Mouse (Mus musculus) forebrain, embryonic 16.5 days (tissue): Measurements from ENCODE around the gene Bnc2. TPM values are rescaled to one million over a fixed set of nuclear protein-coding genes. Genes with fewer than 3 reads are reported as not detected.

Experiments used
- ATAC-seq: fragments of 200-750 bp; cut with Nextera tagmentation; 2 replicates; pipeline ENCODE4 v1.8.0; 2017; ENCODE audit warnings: mild to moderate bottlenecking, moderate library complexity
- H3K27ac ChIP-seq: fragments of 300-500 bp; sonication (generic); 2 replicates; pipeline ENCODE4 v1.5.1; 2014; ENCODE audit warnings: low read length, control low read depth
- H3K27me3 ChIP-seq: fragments of 300-500 bp; sonication (generic); replicated peaks from 2 replicates; pipeline ENCODE4 v1.6.1; 2014; ENCODE audit warnings: low read length; ENCODE audit not compliant: control insufficient read depth, insufficient read depth
- H3K36me3 ChIP-seq: fragments of 300-500 bp; sonication (generic); 2 replicates; pipeline ENCODE4 v1.6.1; 2014; ENCODE audit not compliant: control insufficient read depth, insufficient read depth
- H3K4me1 ChIP-seq: fragments of 300-500 bp; sonication (generic); replicated peaks from 2 replicates; pipeline ENCODE4 v1.6.1; 2014; ENCODE audit warnings: low read length; ENCODE audit not compliant: control insufficient read depth, insufficient read depth
- H3K4me2 ChIP-seq: fragments of 300-500 bp; sonication (generic); 2 replicates; pipeline ENCODE4 v1.6.1; 2014; ENCODE audit warnings: mild to moderate bottlenecking, low read length, control low read depth
- H3K4me3 ChIP-seq: fragments of 300-500 bp; sonication (generic); replicated peaks from 2 replicates; pipeline ENCODE4 v1.5.1; 2014; ENCODE audit warnings: mild to moderate bottlenecking, low read length, control low read depth
- H3K9ac ChIP-seq: fragments of 300-500 bp; sonication (generic); replicated peaks from 2 replicates; pipeline ENCODE4 v1.6.1; 2014; ENCODE audit warnings: low read depth, low read length, control low read depth
- H3K9me3 ChIP-seq: fragments of 300-500 bp; sonication (generic); 2 replicates; pipeline ENCODE4 v1.6.1; 2016; ENCODE audit warnings: low read length; ENCODE audit not compliant: control insufficient read depth
- WGBS: fragments of 180-500 bp; shearing (Covaris S2); extraction: QIAGEN DNeasy Blood & Tissue Kit; methylation state at CpG from one replicate; pipeline ENCODE4 v1.1.7; 2014; 5-methylcytosine and 5-hydroxymethylcytosine counted together
- polyA plus RNA-seq: library from polyadenylated mRNA; unstranded; fragments of >200 nt; fragmentation: Nextera tagmentation; extraction: Ambion mirVana; gene quantifications from 2 replicates; pipeline ENCODE4 v1.2.1, GENCODE M21; 2015

Bnc2 gene
- polyA plus RNA-seq, 1 experiment from 2014 or later, result 2.5 TPM

DNA sequence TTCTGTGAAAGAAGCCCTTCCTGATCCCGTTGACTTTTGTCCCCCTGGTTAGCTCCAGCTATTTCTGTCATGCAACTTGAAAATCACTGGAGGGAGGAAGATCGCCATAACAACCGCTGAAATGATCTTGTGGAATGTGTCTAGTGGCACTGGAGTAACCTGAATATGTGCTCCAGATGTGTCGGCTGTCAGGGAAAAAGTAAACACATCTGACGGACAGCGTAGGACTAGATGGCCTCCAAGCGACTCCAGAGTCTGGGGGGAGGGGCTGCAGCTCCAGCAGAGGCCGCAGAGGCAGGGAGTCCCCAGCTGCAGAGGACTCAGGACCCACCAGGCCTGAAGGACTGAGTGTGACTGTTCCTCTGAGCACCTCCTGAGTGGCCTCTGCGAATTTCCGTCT is 37.4 kb downstream of the Bnc2 start:
- H3K4me1 ChIP-seq, result peaks cover 6% of the 10 kb centered on the region
- H3K4me3 ChIP-seq, result no peak overlapping the region
- no peaks in the 10 kb centered on the region for H3K36me3 ChIP-seq
- H3K4me2 ChIP-seq, result 0 out of 2 replicates have a peak overlapping the region, but pooled peaks have one; percentile 8
- no peaks in the 10 kb centered on the region for H3K27me3 ChIP-seq
- peak; percentile 45; the same call in 1 of the 2 replicates for ATAC-seq
- H3K27ac ChIP-seq, result no peak overlapping the region
- 5% methylated on average over 10 of the region's 10 CpGs for WGBS
- no peaks in the 10 kb centered on the region for H3K9me3 ChIP-seq
- H3K9ac ChIP-seq, result no peak overlapping the region

DNA sequence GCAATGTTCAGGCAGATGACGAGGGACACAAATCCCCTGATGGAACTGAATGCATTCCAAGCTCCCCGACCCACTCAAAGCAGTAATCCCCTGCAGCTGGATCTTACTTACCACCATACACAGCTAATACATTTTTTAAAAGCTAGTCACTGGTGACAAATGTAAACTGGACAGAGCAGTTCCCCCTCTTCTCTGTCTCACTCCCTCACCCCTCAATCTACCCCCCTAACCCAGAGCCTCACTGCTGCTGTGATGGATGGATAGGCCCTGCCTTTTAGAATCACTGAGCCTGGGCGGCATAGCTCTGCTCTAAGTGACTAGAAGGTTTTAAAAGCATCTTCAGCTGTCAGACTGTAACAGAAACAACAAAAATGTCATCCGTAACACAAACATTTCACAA is 40.3 kb downstream of the Bnc2 start:
- Histone ChIP-seq H3K4me1 (peaks cover 6% of the 10 kb centered on the region), H3K9me3 (no peaks in the 10 kb centered on the region), H3K4me2 (no peak overlapping the region), H3K4me3 (no peak overlapping the region), H3K9ac (no peak overlapping the region), H3K27me3 (no peaks in the 10 kb centered on the region), H3K27ac (no peak overlapping the region), H3K36me3 (no peaks in the 10 kb centered on the region)
- 40% methylated on average over 4 of the region's 4 CpGs for WGBS
- no peak for ATAC-seq

GRCm38 (mm10) chr4:84633991-84634390 is 41.1 kb downstream of the Bnc2 start:
- peaks cover 6% of the 10 kb centered on the region for H3K4me1 ChIP-seq
- 100% methylated on average over 1 of the region's 1 CpGs for WGBS
- ATAC-seq, result no peak
- H3K4me2 ChIP-seq, result no peak overlapping the region
- H3K9ac ChIP-seq, result no peak overlapping the region
- H3K27ac ChIP-seq, result no peak overlapping the region
- no peaks in the 10 kb centered on the region for H3K27me3 ChIP-seq
- H3K4me3 ChIP-seq, result no peak overlapping the region
- H3K9me3 ChIP-seq, result no peaks in the 10 kb centered on the region
- no peaks in the 10 kb centered on the region for H3K36me3 ChIP-seq

DNA sequence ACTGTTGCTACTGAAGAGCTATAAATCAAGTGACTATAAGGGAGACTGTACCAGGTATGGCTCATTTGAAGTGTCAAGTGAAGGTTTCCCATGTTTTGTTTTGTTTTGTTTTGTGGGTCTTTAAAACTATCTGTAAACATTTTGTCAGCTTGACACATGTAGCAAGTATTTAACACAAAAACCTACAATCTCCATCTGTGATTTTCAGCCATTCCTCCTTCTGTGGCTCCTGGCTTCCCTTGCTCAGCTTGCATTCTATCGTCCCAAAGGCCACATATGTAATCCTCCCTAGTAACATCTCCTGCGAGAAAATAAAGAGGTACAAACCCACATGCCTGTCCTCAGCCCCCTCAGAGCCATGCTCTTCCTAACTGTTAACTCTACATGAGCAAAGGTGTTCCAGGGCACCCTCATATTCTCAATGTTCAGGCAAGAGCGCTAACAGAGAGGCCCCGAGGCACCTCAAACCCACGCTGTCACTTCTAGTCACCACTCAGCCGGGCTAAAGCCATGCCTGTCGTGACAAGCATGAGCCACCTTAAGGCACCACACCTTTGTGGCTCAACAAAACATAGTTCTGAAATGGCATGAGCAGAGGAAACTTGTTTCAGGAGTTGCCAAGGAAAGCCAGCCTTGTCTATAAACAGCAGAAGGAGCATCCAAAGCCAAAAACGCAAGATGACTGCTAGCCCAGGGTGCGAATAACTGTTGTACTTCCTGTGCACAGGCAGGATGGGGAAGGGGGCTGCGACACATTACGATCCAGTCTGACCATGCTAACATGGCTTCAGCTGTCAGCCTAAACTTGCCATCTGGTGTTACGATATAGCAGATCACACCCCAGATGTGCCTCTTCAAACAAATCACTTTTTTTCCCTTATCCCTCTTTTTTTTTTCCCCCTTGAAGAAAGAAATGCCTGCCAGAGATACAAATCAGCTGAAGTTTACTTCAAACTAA is 42.0 kb downstream of the Bnc2 start:
- H3K36me3 ChIP-seq, result no peaks in the 10 kb centered on the region
- H3K27me3 ChIP-seq, result no peaks in the 10 kb centered on the region
- 63% methylated on average over 12 of the region's 12 CpGs for WGBS
- no peak overlapping the region for H3K4me2 ChIP-seq
- H3K9me3 ChIP-seq, result no peaks in the 10 kb centered on the region
- peak; percentile 85 for ATAC-seq
- H3K9ac ChIP-seq, result no peak overlapping the region
- no peak overlapping the region for H3K27ac ChIP-seq
- H3K4me3 ChIP-seq, result no peak overlapping the region
- H3K4me1 ChIP-seq, result peaks cover 6% of the 10 kb centered on the region

DNA sequence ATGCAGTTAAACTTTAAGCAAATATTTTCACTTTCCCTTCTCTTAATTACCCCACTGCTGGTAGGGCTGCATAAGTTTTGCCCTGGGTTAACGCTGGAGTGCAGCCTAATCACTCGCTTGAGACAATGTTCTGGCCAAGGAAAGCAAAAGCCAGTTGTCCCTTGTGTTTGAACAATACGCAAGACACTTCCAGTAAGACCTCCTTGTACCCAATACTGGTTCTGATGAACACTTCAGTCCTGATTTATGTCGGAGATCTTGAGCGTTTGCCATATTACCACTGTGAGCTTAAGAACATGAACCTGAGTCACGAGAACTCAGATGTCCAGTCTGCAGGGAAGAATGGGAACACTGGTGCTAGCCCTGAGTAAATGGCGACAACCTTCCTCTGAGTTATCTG is 47.5 kb downstream of the Bnc2 start:
- H3K4me1 ChIP-seq, result no peaks in the 10 kb centered on the region
- no peaks in the 10 kb centered on the region for H3K27me3 ChIP-seq
- H3K27ac ChIP-seq, result no peak overlapping the region
- 91% methylated on average over 7 of the region's 7 CpGs for WGBS
- H3K9me3 ChIP-seq, result no peaks in the 10 kb centered on the region
- H3K4me3 ChIP-seq, result no peak overlapping the region
- no peak overlapping the region for H3K4me2 ChIP-seq
- no peak overlapping the region for H3K9ac ChIP-seq
- no peak for ATAC-seq
- H3K36me3 ChIP-seq, result no peaks in the 10 kb centered on the region

DNA sequence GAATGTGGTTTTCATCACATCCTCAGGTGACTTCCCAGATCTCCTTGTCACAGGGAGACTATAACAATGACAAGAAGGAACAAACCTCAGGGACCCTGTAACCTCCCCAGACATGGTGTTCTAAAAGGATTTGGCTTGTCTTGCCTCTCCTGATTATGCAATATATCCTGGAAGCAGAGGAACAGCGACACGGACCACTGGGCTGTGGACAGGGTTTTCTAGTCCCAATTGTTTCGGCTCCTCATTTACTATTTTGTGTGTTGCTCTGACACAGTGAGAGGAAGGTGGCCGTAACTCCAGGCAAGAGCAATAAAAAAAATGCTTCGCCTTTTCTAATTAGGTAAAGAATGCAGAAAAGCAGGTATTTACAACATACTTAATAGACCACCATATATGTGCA is 51.8 kb downstream of the Bnc2 start:
- Histone ChIP-seq H3K4me1 (no peaks in the 10 kb centered on the region), H3K9me3 (no peaks in the 10 kb centered on the region), H3K36me3 (no peaks in the 10 kb centered on the region), H3K9ac (no peak overlapping the region), H3K27ac (no peak overlapping the region), H3K4me2 (no peak overlapping the region), H3K4me3 (no peak overlapping the region), H3K27me3 (no peaks in the 10 kb centered on the region)
- ATAC-seq, result no peak
- 79% methylated on average over 5 of the region's 5 CpGs for WGBS

GRCm38 (mm10) chr4:84621785-84622184 is 53.3 kb downstream of the Bnc2 start:
- ATAC-seq, result no peak
- H3K4me2 ChIP-seq, result no peak overlapping the region
- H3K27ac ChIP-seq, result no peak overlapping the region
- H3K36me3 ChIP-seq, result no peaks in the 10 kb centered on the region
- H3K4me1 ChIP-seq, result no peaks in the 10 kb centered on the region
- no peaks in the 10 kb centered on the region for H3K27me3 ChIP-seq
- H3K9ac ChIP-seq, result no peak overlapping the region
- no peak overlapping the region for H3K4me3 ChIP-seq
- 95% methylated on average over 3 of the region's 3 CpGs for WGBS
- H3K9me3 ChIP-seq, result no peaks in the 10 kb centered on the region

- 76% methylated on average over 4 of the region's 4 CpGs for WGBS
- Histone ChIP-seq H3K4me2 (no peak overlapping the region), H3K27ac (no peak overlapping the region), H3K4me1 (no peaks in the 10 kb centered on the region), H3K36me3 (no peaks in the 10 kb centered on the region), H3K9ac (no peak overlapping the region), H3K9me3 (no peaks in the 10 kb centered on the region), H3K27me3 (no peaks in the 10 kb centered on the region), H3K4me3 (no peak overlapping the region)
- no peak for ATAC-seq
These were observed 65.2 kb downstream of the Bnc2 start for GRCm38 (mm10) chr4:84609861-84610260.

GRCm38 (mm10) chr4:84604461-84604860 is 70.6 kb downstream of the Bnc2 start:
- WGBS, result 77% methylated on average over 1 of the region's 1 CpGs

More at GRCm38 (mm10) chr4:84604461-84604860, 70.6 kb downstream of the Bnc2 start:
- Histone ChIP-seq H3K4me2 (no peak overlapping the region), H3K4me3 (no peak overlapping the region), H3K9me3 (no peaks in the 10 kb centered on the region), H3K4me1 (no peaks in the 10 kb centered on the region), H3K9ac (no peak overlapping the region), H3K36me3 (no peaks in the 10 kb centered on the region), H3K27ac (no peak overlapping the region), H3K27me3 (no peaks in the 10 kb centered on the region)
- no peak for ATAC-seq
